Mouse (Mus musculus) CH12.LX (cell line): ENCODE data around the gene Mfsd5. TPM values are rescaled to one million over a fixed set of nuclear protein-coding genes. Genes with fewer than 3 reads are reported as not detected.

ENCODE experiments used
- DNase-seq: peaks from one replicate; pipeline ENCODE4 v3.0.0-alpha.2; 2013; ENCODE audit errors: extremely low read depth
- H3K27ac ChIP-seq: 2 replicates; pipeline ENCODE4 v1.5.1; 2012; ENCODE audit warnings: low read depth, mild to moderate bottlenecking, control low read depth, moderate library complexity; ENCODE audit not compliant: insufficient read depth
- H3K27me3 ChIP-seq: replicated peaks from 2 replicates; pipeline ENCODE3; 2012; ENCODE audit warnings: inconsistent platforms
- H3K36me3 ChIP-seq, 2 experiments: replicated peaks in 1 of 2; 2 replicates each; pipeline versions ENCODE3 to v1.6.1; 2012; ENCODE audit warnings: inconsistent platforms in 1 of 2, low read length in 1 of 2, mild to moderate bottlenecking in 1 of 2, mixed read lengths in 1 of 2, moderate library complexity in 1 of 2; ENCODE audit not compliant: control insufficient read depth in 1 of 2, insufficient read depth in 1 of 2
- H3K4me1 ChIP-seq, 2 experiments: 2 replicates each; pipeline ENCODE4 v1.6.1; 2012; ENCODE audit warnings: inconsistent platforms in 1 of 2, moderate library complexity in 1 of 2; ENCODE audit not compliant: insufficient read depth in 2 of 2, control insufficient read depth in 1 of 2
- H3K4me2 ChIP-seq: 2 replicates; pipeline ENCODE4 v1.6.1; 2012; ENCODE audit warnings: low read depth, mild to moderate bottlenecking, control low read depth; ENCODE audit not compliant: poor library complexity, insufficient read depth, severe bottlenecking
- H3K4me3 ChIP-seq, 3 experiments: fragments of 150-350 bp in 1 of 3; sonication (generic) in 1 of 3; replicated peaks in 1 of 3; 2 replicates each; pipeline versions ENCODE3 to v1.5.1; 2011 to 2012; ENCODE audit warnings: low read depth in 2 of 3, low read length in 2 of 3, mild to moderate bottlenecking in 2 of 3, moderate library complexity in 2 of 3, control low read depth in 1 of 3, improper control_type of control experiment in 1 of 3, inconsistent platforms in 1 of 3, mixed read lengths in 1 of 3; ENCODE audit not compliant: poor library complexity in 1 of 3
- H3K79me2 ChIP-seq: replicated peaks from 2 replicates; pipeline ENCODE4 v1.6.1; 2012; ENCODE audit warnings: mild to moderate bottlenecking, moderate library complexity; ENCODE audit not compliant: control insufficient read depth, poor library complexity, insufficient read depth, severe bottlenecking; ENCODE audit errors: extremely low read depth
- H3K9ac ChIP-seq: 2 replicates; pipeline ENCODE4 v1.6.1; 2012; ENCODE audit warnings: low read depth, mild to moderate bottlenecking, control low read depth, moderate library complexity; ENCODE audit not compliant: insufficient read depth
- H3K9me3 ChIP-seq: replicated peaks from 2 replicates; pipeline ENCODE3; 2012; ENCODE audit warnings: low read length, inconsistent platforms, mixed read lengths
- CHD1 ChIP-seq: IDR thresholded peaks from 2 replicates; pipeline ENCODE4 v1.6.1; 2012; ENCODE audit warnings: low read depth, low read length, improper control_type of control experiment, inconsistent platforms
- CHD2 ChIP-seq: IDR thresholded peaks from 2 replicates; pipeline ENCODE4 v1.6.1; 2011; ENCODE audit warnings: low read length, improper control_type of control experiment
- ELF1 ChIP-seq: IDR thresholded peaks from 2 replicates; pipeline ENCODE4 v1.6.1; 2014; ENCODE audit warnings: low read depth, mild to moderate bottlenecking, inconsistent platforms, low read length, improper control_type of control experiment
- ETS1 ChIP-seq: conservative IDR thresholded peaks from 2 replicates; pipeline ENCODE4 v1.6.1; 2012; ENCODE audit warnings: low read depth, mild to moderate bottlenecking, inconsistent platforms, low read length, improper control_type of control experiment, moderate library complexity
- HCFC1 ChIP-seq: IDR thresholded peaks from 2 replicates; pipeline ENCODE4 v1.6.1; 2012; ENCODE audit warnings: low read depth, mild to moderate bottlenecking, inconsistent platforms, low read length, improper control_type of control experiment
- IRF4 ChIP-seq: IDR thresholded peaks from 2 replicates; pipeline ENCODE4 v1.6.1; 2014; ENCODE audit warnings: low read depth, mild to moderate bottlenecking, inconsistent platforms, low read length, improper control_type of control experiment
- KAT2A ChIP-seq: IDR thresholded peaks from 2 replicates; pipeline ENCODE4 v1.6.1; 2012; ENCODE audit warnings: low read length, improper control_type of control experiment, inconsistent platforms; ENCODE audit not compliant: insufficient replicate concordance
- MAFK ChIP-seq: IDR thresholded peaks from 2 replicates; pipeline ENCODE4 v1.6.1; 2011; ENCODE audit warnings: low read length, improper control_type of control experiment; ENCODE audit not compliant: insufficient replicate concordance
- MEF2A ChIP-seq: IDR thresholded peaks from 2 replicates; pipeline ENCODE4 v1.6.1; 2014; ENCODE audit warnings: low read depth, mild to moderate bottlenecking, inconsistent platforms, low read length, improper control_type of control experiment, borderline replicate concordance
- MXI1 ChIP-seq: IDR thresholded peaks from 2 replicates; pipeline ENCODE4 v1.6.1; 2011; ENCODE audit warnings: mild to moderate bottlenecking, low read depth, low read length, improper control_type of control experiment
- PAX5 ChIP-seq: IDR thresholded peaks from 2 replicates; pipeline ENCODE4 v1.6.1; 2012; ENCODE audit warnings: low read length, inconsistent platforms, mixed read lengths
- POLR2A ChIP-seq: IDR thresholded peaks from 2 replicates; pipeline ENCODE4 v1.6.1; 2011; ENCODE audit warnings: low read depth, mild to moderate bottlenecking, improper control_type of control experiment, low read length
- RCOR1 ChIP-seq: conservative IDR thresholded peaks from 2 replicates; pipeline ENCODE4 v1.6.1; 2012; ENCODE audit warnings: low read depth, mild to moderate bottlenecking, inconsistent platforms, low read length, improper control_type of control experiment
- TBP ChIP-seq: conservative IDR thresholded peaks from 2 replicates; pipeline ENCODE4 v1.6.1; 2011; ENCODE audit warnings: low read depth, low read length, improper control_type of control experiment
- UBTF ChIP-seq: IDR thresholded peaks from 2 replicates; pipeline ENCODE4 v1.6.1; 2012; ENCODE audit warnings: low read depth, mild to moderate bottlenecking, inconsistent platforms, low read length, improper control_type of control experiment, moderate library complexity
- USF2 ChIP-seq: conservative IDR thresholded peaks from 2 replicates; pipeline ENCODE4 v1.6.1; 2011; ENCODE audit warnings: low read depth, low read length, improper control_type of control experiment
- ZKSCAN1 ChIP-seq: IDR thresholded peaks from 2 replicates; pipeline ENCODE4 v1.6.1; 2012; ENCODE audit warnings: low read depth, inconsistent platforms, low read length, improper control_type of control experiment, borderline replicate concordance
- dilution Hi-C: fragments of 300-500 bp; cut with MboI; formaldehyde crosslinking; loops from 2 replicates; pipeline ENCODE4 v1.14.3; 2020; ENCODE audit warnings: low sequenced_read_pairs; ENCODE audit not compliant: extremely low pct_unique_long_range_greater_than_20kb, extremely low pct_ligation_motif_present
- in situ Hi-C: fragments of 300-500 bp; cut with MboI; formaldehyde crosslinking; loops from 3 replicates; pipeline ENCODE4 v1.14.3; 2019; ENCODE audit warnings: low sequenced_read_pairs, low pct_ligation_motif_present, low pct_unique_long_range_greater_than_20kb, mixed read lengths
- polyA plus RNA-seq: library from polyadenylated mRNA; unstranded; fragments of >175 nt; gene quantifications from 2 replicates; pipeline ENCODE4 v1.2.1, GENCODE M21; 2012; ENCODE audit warnings: low read depth; ENCODE audit not compliant: insufficient read length
- total RNA-seq, 2 experiments: library from RNA; depleted of rRNA; stranded (reverse); fragments of 300-350 nt in 1 of 2; fragments of >200 nt in 1 of 2; gene quantifications; 2 replicates each; pipeline ENCODE4 v1.2.3; 2012 to 2014

Mfsd5 gene
- total and polyA plus RNA-seq, 3 experiments, result 31.1 to 90.6 (median 51.8) TPM

DNA sequence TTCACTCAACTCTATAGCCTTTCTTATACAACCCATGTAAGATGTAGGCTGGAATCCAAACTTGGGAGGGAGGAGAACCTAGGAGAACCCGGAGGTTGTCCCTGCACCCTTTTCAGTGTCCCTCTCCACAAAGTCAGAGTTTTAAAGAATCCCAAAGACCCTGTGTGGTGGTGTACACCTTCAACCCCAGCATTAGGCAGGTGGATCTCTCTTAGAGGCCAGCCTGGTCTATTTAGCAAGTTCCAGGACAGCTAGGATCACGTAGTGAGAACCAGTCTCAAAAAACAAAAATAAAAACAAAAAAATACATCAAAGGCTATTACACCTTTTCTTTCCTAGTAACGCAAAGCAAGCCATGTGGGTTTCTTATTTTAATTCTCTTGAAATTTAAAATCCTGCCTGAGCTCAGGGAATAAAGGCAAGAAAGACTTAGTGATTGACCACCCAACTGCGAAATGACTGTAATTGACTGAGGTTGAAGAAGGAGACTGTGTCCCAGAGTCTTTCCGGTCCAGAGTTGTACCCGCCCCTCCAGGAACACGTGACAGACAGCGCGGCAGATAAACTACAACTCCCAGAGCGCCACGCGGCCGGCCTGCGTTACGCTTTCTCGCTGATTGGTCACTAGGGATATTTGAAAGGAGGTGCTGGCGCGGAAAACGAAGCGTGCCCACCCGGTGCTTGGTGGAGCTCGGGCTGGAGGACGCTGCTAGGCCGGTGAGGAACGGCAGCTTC is 16.5 kb downstream of the Mfsd5 start, which contains the start of gene Espl1 (continued):
- TF ChIP-seq POLR2A (peak; percentile 97), MAFK (no peak)

DNA sequence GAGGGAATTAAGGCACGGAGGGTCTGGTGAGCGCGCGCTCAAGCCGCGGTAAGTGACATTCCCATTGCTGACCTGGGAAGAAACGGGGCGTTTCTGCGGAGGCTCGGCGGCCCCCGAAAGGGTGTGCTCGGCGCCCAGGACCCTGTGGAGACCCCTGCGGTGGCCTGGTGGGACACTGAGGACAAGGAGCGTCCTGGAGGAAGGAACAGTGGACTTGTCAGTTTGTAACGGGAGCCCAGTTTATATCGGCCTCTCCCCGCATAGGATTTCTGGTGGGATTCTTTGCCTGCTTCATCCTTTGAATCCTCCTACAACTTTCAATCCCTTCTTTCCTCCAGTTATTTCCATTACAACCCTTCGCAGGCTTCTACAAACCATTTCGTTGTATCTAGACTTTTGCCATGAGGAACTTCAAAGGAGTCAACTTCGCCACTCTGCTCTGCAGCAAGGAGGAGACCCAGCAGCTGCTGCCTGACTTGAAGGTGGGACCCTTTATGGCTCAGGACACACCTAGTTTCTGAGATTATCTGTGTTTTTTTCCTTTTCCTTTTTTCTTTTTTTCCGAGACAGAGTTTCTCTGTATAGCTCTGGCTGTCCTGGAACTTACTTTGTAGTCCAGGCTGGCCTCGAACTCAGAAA is 17.2 kb downstream of the Mfsd5 start:
- peak overlapping the region; percentile 68 for H3K9ac ChIP-seq
- H3K27ac ChIP-seq, result no peak overlapping the region
- peaks cover 25 to 37% of the 10 kb centered on the region in 2 experiments for H3K36me3 ChIP-seq
- H3K79me2 ChIP-seq, result peaks cover 15% of the 10 kb centered on the region
- H3K27me3 ChIP-seq, result no peaks in the 10 kb centered on the region
- H3K4me1 ChIP-seq, result peaks cover 0 to 24% of the 10 kb centered on the region in 2 experiments; a peak in 2 of 4 replicates
- peak; percentile 28 for DNase-seq
- H3K4me2 ChIP-seq, result peak overlapping the region; percentile 60
- no peaks in the 10 kb centered on the region for H3K9me3 ChIP-seq
- dilution Hi-C loops, result no loop called here
- H3K4me3 ChIP-seq, result peak overlapping the region; percentile 63 to 97 (median 73)
- no peak for TF ChIP-seq ELF1
- TF ChIP-seq HCFC1, result no peak
- no peak for TF ChIP-seq CHD1
- TF ChIP-seq, all 38 proteins: peak for 0
- in situ Hi-C loops, result no loop called here

DNA sequence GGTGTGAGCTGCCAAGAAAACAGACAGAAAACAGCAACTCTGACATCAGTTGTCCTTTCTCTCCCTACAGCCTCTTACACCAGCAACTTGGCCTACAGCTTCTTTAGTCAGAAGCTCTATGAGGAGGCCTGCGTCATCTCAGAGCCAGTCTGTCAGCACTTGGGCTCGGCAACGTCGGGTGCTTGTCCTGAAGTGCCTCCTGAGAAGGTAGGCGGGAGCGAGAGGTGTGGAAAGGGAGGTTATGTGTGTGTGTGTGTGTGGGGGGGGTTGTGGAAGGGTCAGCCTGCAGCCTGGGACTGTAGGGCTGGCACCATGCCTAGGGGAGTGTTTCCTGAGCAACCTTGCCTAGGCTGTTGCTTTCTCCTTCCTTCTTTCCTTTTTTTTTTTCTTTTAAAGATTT is 23.3 kb downstream of the Mfsd5 start:
- Histone ChIP-seq H3K27ac (no peak overlapping the region), H3K79me2 (peaks cover 6% of the 10 kb centered on the region; the same call in 1 of the 2 replicates), H3K27me3 (no peaks in the 10 kb centered on the region), H3K4me1 (peaks cover 0 to 18% of the 10 kb centered on the region in 2 experiments; a peak in 2 of 4 replicates), H3K4me2 (no peak overlapping the region), H3K4me3 (no peak overlapping the region), H3K9me3 (no peaks in the 10 kb centered on the region), H3K9ac (no peak overlapping the region), H3K36me3 (peaks cover 62 to 88% of the 10 kb centered on the region in 2 experiments)
- DNase-seq, result no peak
- dilution Hi-C loops, result no loop called here
- in situ Hi-C loops, result no loop called here
- TF ChIP-seq PAX5 (no peak), CHD2 (no peak), ZKSCAN1 (no peak), MXI1 (no peak), ETS1 (no peak), TBP (no peak), MEF2A (no peak), UBTF (no peak), KAT2A (no peak), IRF4 (no peak), CHD1 (no peak), USF2 (no peak), RCOR1 (no peak), POLR2A (no peak)
